Comparison of ENCODE assay signal across 18 mouse cellular contexts in genomic region chr4:54972096-54972495, GRCm38 (mm10). TPM values are rescaled to one million over a fixed set of nuclear protein-coding genes. Genes with fewer than 3 reads are reported as not detected.
DNase-seq lines count a peak whose midpoint lies in the region; TF ChIP-seq lines count a peak whose summit lies in the region.
"Had no signal": no experiment of that assay in that cellular context is flagged by ENCODE, and none has a peak within 500 bp of the region (broad histone marks: within the 10 kb centered on the region; RNA-seq: fewer than 3 reads in every experiment).

No protein-coding gene starts in this region.

- no peak overlapping the region for H3K4me3 ChIP-seq in myocyte
- H3K4me3 ChIP-seq: embryonic facial prominence, embryonic 12.5 days; erythroblast, embryonic 14.5 days; forebrain, embryonic 12.5 days; limb, embryonic 13.5 days; liver, embryonic 12.5 days; midbrain, embryonic 12.5 days had no signal

- no peak for TF ChIP-seq POLR2A in myocyte (IDR thresholded peaks at IDR 0.05; ENCODE audit: insufficient read length, low read depth)

- H3K79me2 ChIP-seq in myocyte (ENCODE audit: control insufficient read depth, insufficient read depth), result peaks cover 12% of the 10 kb centered on the region

- no peaks in the 10 kb centered on the region for H3K36me3 ChIP-seq in myocyte (ENCODE audit: control insufficient read depth, insufficient read depth)
- H3K36me3 ChIP-seq: liver, embryonic 12.5 days had no signal

- no peak overlapping the region for H3K4me2 ChIP-seq in myocyte (ENCODE audit: low read depth)
- H3K4me2 ChIP-seq: embryonic facial prominence, embryonic 12.5 days; forebrain, embryonic 12.5 days; limb, embryonic 13.5 days; liver, embryonic 12.5 days; lung, embryonic 14.5 days; midbrain, embryonic 12.5 days had no signal

- intact Hi-C loops in gastrocnemius, postnatal 14 days (cut with DNase I; ENCODE audit: low total_unique reads), result no loop called here

- no peak overlapping the region for H3ac ChIP-seq in myocyte (ENCODE audit: control insufficient read depth, insufficient read length)

- no peaks in the 10 kb centered on the region for H3K27me3 ChIP-seq in myocyte (ENCODE audit: control insufficient read depth, insufficient read depth, insufficient read length)
- H3K27me3 ChIP-seq: embryonic facial prominence, embryonic 12.5 days; forebrain, embryonic 12.5 days; limb, embryonic 13.5 days; liver, embryonic 12.5 days; midbrain, embryonic 12.5 days had no signal

- peak; percentile 58 for DNase-seq in gastrocnemius, adult 18-20 months (ENCODE audit: low spot score)
- no peak for DNase-seq in gastrocnemius, postnatal 14 days
- peak; percentile 37 to 70 for DNase-seq in lung, adult 18-20 months
- no peak for DNase-seq in lung, postnatal 10 days
- peak; percentile 49 to 65 for DNase-seq in adrenal gland, postnatal 36 days
- DNase-seq in layer of hippocampus, adult 9-10 months (ENCODE audit: low spot score), result no peak
- DNase-seq: cerebellum, adult 11 months; cerebellum, adult 9-11 months; kidney, adult 9 months; kidney, postnatal 25 days; lung, embryonic 14.5 days had no signal

TF ChIP-seq in myocyte, 11 proteins besides CTCF, POLR2A, EP300 and RAD21:
- no peak for TF ChIP-seq MYOD1 (IDR thresholded peaks at IDR 0.05; ENCODE audit: control insufficient read depth in 1 of 3, insufficient read length in 2 of 3, low read depth in 2 of 3)
- no peak for TF ChIP-seq TCF12 (IDR thresholded peaks at IDR 0.05; ENCODE audit: insufficient read depth, poor library complexity, severe bottlenecking)
- no peak for TF ChIP-seq POLR2AphosphoS2 (IDR thresholded peaks at IDR 0.05; ENCODE audit: insufficient read length, low read depth)
- TF ChIP-seq CEBPB (IDR thresholded peaks at IDR 0.05; ENCODE audit: insufficient read depth, poor library complexity, severe bottlenecking), result no peak
- TF ChIP-seq REST (IDR thresholded peaks at IDR 0.05; ENCODE audit: insufficient read depth, insufficient read length), result no peak
- peak; percentile 52 for TF ChIP-seq USF1 (IDR thresholded peaks at IDR 0.05; ENCODE audit: low read depth)
- TF ChIP-seq E2F4 (IDR thresholded peaks at IDR 0.05; ENCODE audit: insufficient read depth), result no peak
- no peak for TF ChIP-seq MAX (IDR thresholded peaks at IDR 0.05; ENCODE audit: low read depth)
- TF ChIP-seq MYOG (IDR thresholded peaks at IDR 0.05; ENCODE audit: control insufficient read depth in 1 of 3, insufficient read depth in 1 of 3, insufficient read length in 2 of 3, low read depth in 2 of 3), result no peak

RNA-seq across cellular contexts. Expression of gene Zfp462, which starts 27.2 kb away (rescaled TPM):
- total RNA-seq in gastrocnemius, adult 18-20 months (2021), result 10 to 100 TPM; 20.8 to 24.5 TPM
- 10 to 100 TPM; 13.7 to 21.1 TPM for total RNA-seq in gastrocnemius, postnatal 14 days (2021)
- total RNA-seq in adrenal gland, postnatal 36 days (2021), result 10 to 100 TPM; 39.9 to 61.7 TPM
- 3.1 TPM for polyA plus RNA-seq in myocyte (2012; fragmentation: generic; extraction: Trizol)
- polyA plus RNA-seq: erythroblast, embryonic 14.5 days had no signal

Comparison
In these comparisons a context has a peak if more than half of its experiments do, and no peak if none do; other contexts are left out.
1. DNase-seq: peak in gastrocnemius, adult 18-20 months (single experiment), lung, adult 18-20 months (2 of 2) and adrenal gland, postnatal 36 days (2 of 2); none in gastrocnemius, postnatal 14 days (single experiment), lung, postnatal 10 days (single experiment) and layer of hippocampus, adult 9-10 months (single experiment).